Mouse (Mus musculus) liver, embryonic 14.5 days (tissue): Measurements from ENCODE around the gene Slc44a1.

Experiments used
- CTCF ChIP-seq: IDR thresholded peaks from 2 replicates; pipeline ENCODE4 v1.5.1; 2016; ENCODE audit warnings: antibody characterized with exemption, low read depth, control low read depth
- EP300 ChIP-seq: IDR thresholded peaks from 2 replicates; pipeline ENCODE4 v1.6.1; 2016; ENCODE audit warnings: antibody characterized with exemption, low read depth

DNA sequence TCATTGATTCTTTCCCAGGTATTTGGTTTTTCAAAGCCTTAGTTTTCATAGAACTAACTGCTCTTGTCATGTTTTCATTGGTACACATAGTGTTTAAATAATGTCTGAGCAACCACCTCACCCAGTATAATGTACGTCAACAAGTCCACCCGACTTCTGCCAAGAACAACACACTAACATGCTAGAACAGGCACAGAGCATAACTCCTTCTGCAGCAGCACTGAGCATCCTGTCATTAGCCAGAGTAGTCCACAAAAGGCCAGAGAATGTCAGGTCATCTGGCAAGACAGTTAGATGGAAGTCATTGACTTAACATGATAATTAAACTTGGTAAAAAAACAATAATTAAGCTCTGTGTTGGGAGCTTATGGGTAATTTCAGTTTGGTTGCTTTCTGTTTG lies 135.3 kb downstream of the Slc44a1 start:
- TF ChIP-seq CTCF: no peak
- no peak for TF ChIP-seq EP300
